Mouse (Mus musculus): Measurements from ENCODE around the gene Lamc3. TPM values are rescaled to one million over a fixed set of nuclear protein-coding genes. Genes with fewer than 3 reads are reported as not detected.
A peak's percentile ranks its signal among the peaks of the same experiment; 100 is the strongest.

The Lamc3 gene
- polyA plus RNA-seq (2015; fragmentation: Nextera tagmentation; extraction: Ambion mirVana) = 2.6 and 3.9 TPM in 2 replicates

- 5% methylated on average over 26 of the region's 26 CpGs for WGBS
- Histone ChIP-seq H3K36me3 (no peaks in the 10 kb centered on the region), H3K27ac (no peak within 1 kb of the TSS), H3K27me3 (peaks cover 84% of the 10 kb centered on the region), H3K9me3 (no peaks in the 10 kb centered on the region), H3K4me3 (peak within 1 kb of the TSS; percentile 40), H3K9ac (peak within 1 kb of the TSS; percentile 61), H3K4me1 (peaks cover 12% of the 10 kb centered on the region), H3K4me2 (peak within 1 kb of the TSS; percentile 58)
- 0 out of 2 replicates have a peak, but pooled peaks have one; percentile 52 for ATAC-seq (ENCODE audit: insufficient number of reproducible peaks, insufficient read depth, low FRiP score, low TSS enrichment, low read depth)
Measured at GRCm38 (mm10) chr2:31887030-31887429, at the start of gene Lamc3. TSS of gene Lamc3 (plus strand) at chr2:31887291.

DNA sequence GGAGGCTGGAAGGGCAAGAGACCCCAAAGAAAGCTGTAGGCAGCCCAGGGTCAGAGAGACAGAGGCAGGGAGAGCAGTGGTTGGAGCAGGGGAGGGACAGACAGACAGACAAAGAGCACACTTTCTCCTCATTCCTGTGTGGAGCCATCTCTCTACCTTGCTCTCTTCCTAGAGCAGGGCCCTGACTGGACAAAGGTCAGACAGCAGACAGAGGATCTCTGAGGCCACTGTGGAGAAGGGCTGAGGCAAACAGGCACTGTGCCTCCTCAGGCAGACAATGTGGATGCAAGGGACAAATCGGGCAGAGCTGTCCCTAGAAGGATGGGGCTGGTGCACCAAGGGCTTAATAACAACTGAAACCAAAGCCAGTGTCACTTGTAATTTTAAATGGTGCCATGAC lies 48.2 kb upstream of the Lamc3 start:
- Histone ChIP-seq H3K27me3 (peaks cover 49% of the 10 kb centered on the region), H3K4me1 (peaks cover 7% of the 10 kb centered on the region; the same call in 1 of the 2 replicates), H3K27ac (no peak overlapping the region), H3K9ac (no peak overlapping the region), H3K36me3 (no peaks in the 10 kb centered on the region), H3K4me2 (no peak overlapping the region), H3K9me3 (no peaks in the 10 kb centered on the region), H3K4me3 (no peak overlapping the region)
- no peak for ATAC-seq (ENCODE audit: insufficient number of reproducible peaks, insufficient read depth, low FRiP score, low TSS enrichment, low read depth)
- 41% methylated on average over 1 of the region's 1 CpGs for WGBS

DNA sequence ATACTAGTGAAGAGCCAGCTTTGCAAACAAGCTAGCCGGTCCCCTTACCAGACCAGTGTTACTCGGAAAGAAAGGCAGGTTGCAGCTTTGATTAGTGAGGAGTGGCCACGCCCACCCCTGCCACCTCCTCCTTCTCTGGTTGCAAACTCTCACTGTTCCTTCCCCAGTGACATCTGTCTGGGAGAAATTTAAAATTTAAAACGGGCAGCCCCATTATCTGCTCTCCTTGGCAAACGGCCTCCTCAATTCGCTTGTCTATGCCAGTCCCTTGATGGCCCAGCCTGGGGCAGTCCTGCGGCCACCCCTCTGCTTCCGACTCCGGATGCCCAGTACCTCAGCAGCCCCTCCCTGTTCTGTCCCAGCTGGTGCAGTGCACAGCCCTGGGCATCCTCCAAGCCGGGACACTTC lies 42.4 kb upstream of the Lamc3 start:
- Histone ChIP-seq H3K4me2 (peak overlapping the region; percentile 98), H3K9me3 (no peaks in the 10 kb centered on the region), H3K4me3 (peak overlapping the region; percentile 59; the same call in 1 of the 2 replicates), H3K27me3 (peaks cover 77% of the 10 kb centered on the region), H3K4me1 (peaks cover 25% of the 10 kb centered on the region), H3K27ac (no peak overlapping the region), H3K9ac (no peak overlapping the region), H3K36me3 (no peaks in the 10 kb centered on the region)
- WGBS = 5% methylated on average over 10 of the region's 10 CpGs
- no peak for ATAC-seq (ENCODE audit: insufficient number of reproducible peaks, insufficient read depth, low FRiP score, low TSS enrichment, low read depth)

DNA sequence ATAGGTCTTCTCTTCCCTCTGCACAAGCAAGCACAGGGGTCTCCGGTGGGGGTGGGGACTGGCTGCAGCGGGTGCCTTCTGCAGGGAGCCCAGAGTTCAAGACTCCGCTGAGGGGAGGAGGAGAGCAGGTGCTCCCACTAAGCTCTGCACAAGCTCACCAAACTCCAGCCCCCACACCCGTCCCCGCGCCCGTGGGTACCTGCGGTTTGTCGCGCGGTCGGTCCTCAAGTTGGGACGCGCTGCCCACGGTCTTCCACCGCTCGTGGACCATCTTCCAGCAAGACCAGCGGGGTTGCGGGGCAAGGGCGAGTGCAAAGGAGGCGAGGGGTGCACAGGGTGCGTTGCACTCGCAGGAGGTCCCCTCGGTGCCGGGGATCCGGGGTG lies 41.6 kb upstream of the Lamc3 start:
- Histone ChIP-seq H3K9me3 (no peaks in the 10 kb centered on the region), H3K27me3 (peaks cover 70% of the 10 kb centered on the region), H3K27ac (no peak overlapping the region), H3K4me2 (peak overlapping the region; percentile 98), H3K4me3 (peak overlapping the region; percentile 59), H3K4me1 (peaks cover 25% of the 10 kb centered on the region), H3K9ac (peak overlapping the region; percentile 72), H3K36me3 (no peaks in the 10 kb centered on the region)
- 2% methylated on average over 25 of the region's 26 CpGs for WGBS
- no peak for ATAC-seq (ENCODE audit: insufficient number of reproducible peaks, insufficient read depth, low FRiP score, low TSS enrichment, low read depth)

- ATAC-seq (ENCODE audit: insufficient number of reproducible peaks, insufficient read depth, low FRiP score, low TSS enrichment, low read depth) = no peak
- Histone ChIP-seq H3K36me3 (no peaks in the 10 kb centered on the region), H3K9ac (peak within 1 kb of the TSS; percentile 72), H3K4me2 (peak within 1 kb of the TSS; percentile 98), H3K4me3 (peak within 1 kb of the TSS; percentile 59), H3K27me3 (peaks cover 65% of the 10 kb centered on the region), H3K9me3 (no peaks in the 10 kb centered on the region), H3K27ac (no peak within 1 kb of the TSS), H3K4me1 (peaks cover 25% of the 10 kb centered on the region)
- WGBS = under 1% methylated on average over 87 of the region's 88 CpGs
Measured at GRCm38 (mm10) chr2:31845896-31846691, 41.0 kb upstream of the Lamc3 start, which contains the start of gene Fibcd1. TSS of gene Fibcd1 (minus strand) at chr2:31846005.

DNA sequence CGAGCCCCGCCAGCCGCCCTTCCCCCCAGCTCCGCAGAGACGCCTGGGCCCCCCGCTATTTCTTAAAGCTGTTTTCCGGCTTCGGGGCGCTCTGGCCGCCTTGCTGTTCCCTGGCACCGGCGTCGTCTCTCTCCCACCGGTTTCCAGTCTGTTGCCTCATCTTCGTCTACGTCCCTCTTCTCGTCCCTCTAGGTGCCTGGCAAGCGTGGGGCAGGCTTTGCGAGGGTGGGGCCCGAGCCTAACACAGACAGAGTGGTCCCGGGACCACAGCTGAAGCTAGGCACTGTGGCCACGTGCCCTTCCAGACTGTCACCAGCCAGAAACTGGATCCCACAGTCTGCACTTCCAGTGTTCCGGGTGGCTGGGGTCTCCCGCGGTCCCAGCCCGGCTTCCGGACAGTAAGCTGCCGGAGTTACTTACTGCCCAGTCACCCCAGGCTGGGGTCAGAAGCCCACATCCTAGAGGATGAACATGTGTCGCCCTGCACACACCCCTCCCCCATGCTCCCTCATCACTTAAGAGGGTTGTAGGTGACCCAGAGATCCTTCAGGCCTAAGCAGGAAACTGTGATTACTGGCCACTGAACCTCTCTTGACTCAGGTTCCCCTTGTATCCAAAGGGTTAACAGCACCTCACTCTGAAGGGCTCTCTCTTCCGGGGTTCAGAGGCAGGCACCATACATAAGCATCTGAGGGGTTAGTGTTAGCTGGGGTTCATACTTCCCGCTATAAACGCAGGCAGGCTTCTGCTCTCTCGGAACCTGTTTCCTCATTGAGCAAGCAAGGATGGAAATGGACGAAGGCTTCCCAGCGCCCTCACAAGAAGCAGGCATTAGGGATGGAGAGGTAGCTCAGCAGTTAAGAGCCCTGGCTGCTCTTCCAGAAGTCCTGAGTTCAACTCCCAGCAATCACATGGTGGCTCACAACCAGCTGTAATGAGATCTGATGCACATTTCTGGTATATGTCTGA lies 40.1 kb upstream of the Lamc3 start:
- H3K9ac ChIP-seq = peak overlapping the region; percentile 72
- H3K4me3 ChIP-seq = peak overlapping the region; percentile 59
- H3K36me3 ChIP-seq = no peaks in the 10 kb centered on the region
- H3K4me1 ChIP-seq = peaks cover 25% of the 10 kb centered on the region
- no peak for ATAC-seq (ENCODE audit: insufficient number of reproducible peaks, insufficient read depth, low FRiP score, low TSS enrichment, low read depth)
- H3K27me3 ChIP-seq = peaks cover 59% of the 10 kb centered on the region
- no peak overlapping the region for H3K27ac ChIP-seq
- 2% methylated on average over 35 of the region's 35 CpGs for WGBS
- H3K9me3 ChIP-seq = no peaks in the 10 kb centered on the region
- H3K4me2 ChIP-seq = peak overlapping the region; percentile 98

DNA sequence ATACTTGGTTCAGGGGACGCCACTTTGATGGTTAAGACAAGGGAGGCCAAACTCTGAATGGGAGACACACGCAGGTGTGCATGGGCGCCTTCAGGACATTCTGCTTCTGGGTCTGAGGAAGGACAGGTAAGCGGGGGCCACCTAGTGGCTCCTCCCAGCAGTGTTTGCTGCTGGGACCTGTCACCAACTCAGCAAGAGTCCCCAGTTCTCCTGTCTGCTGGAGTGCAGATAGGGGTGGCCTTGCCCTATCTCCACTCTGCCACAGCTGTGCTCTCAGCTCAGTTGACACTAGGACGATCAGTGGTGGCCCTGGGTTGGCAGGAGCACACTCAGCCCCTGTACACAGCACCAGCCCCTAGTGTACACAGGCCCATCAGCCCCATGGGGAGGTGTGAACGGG lies 39.2 kb upstream of the Lamc3 start:
- Histone ChIP-seq H3K9me3 (no peaks in the 10 kb centered on the region), H3K4me2 (no peak overlapping the region), H3K36me3 (no peaks in the 10 kb centered on the region), H3K9ac (no peak overlapping the region), H3K4me1 (peaks cover 25% of the 10 kb centered on the region), H3K27me3 (peaks cover 53% of the 10 kb centered on the region), H3K4me3 (no peak overlapping the region), H3K27ac (no peak overlapping the region)
- WGBS = 24% methylated on average over 6 of the region's 6 CpGs
- no peak for ATAC-seq (ENCODE audit: insufficient number of reproducible peaks, insufficient read depth, low FRiP score, low TSS enrichment, low read depth)

- Histone ChIP-seq H3K9ac (no peak overlapping the region), H3K4me3 (no peak overlapping the region), H3K27ac (no peak overlapping the region), H3K36me3 (no peaks in the 10 kb centered on the region), H3K4me2 (no peak overlapping the region), H3K27me3 (peaks cover 30% of the 10 kb centered on the region), H3K9me3 (no peaks in the 10 kb centered on the region), H3K4me1 (peaks cover 23% of the 10 kb centered on the region)
- no peak for ATAC-seq (ENCODE audit: insufficient number of reproducible peaks, insufficient read depth, low FRiP score, low TSS enrichment, low read depth)
- 25% methylated on average over 12 of the region's 12 CpGs for WGBS
Measured at GRCm38 (mm10) chr2:31850141-31850540, 37.0 kb upstream of the Lamc3 start.

DNA sequence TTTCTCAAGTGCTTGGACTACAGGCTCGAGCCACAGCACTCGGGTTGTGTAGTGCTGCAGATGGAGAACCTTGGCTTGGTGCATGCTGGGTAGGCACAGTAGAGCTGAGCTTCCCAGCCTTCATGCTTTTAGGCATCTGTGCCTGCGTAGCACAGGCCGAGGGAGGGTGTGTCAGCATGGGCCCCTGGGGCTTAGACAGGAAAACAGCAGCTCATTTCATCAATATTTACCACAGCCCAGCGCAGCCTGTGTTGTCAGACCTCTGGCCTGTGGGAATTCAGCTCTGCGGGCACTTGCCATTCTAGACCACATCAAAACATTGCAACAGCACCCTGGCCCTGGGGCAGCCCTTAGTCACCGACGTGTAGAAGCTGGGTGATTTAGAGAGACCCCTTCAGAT lies 31.1 kb upstream of the Lamc3 start:
- Histone ChIP-seq H3K4me1 (peaks cover 37% of the 10 kb centered on the region), H3K4me3 (no peak overlapping the region), H3K4me2 (no peak overlapping the region), H3K27ac (no peak overlapping the region), H3K27me3 (peaks cover 14% of the 10 kb centered on the region; the same call in 1 of the 2 replicates), H3K9me3 (no peaks in the 10 kb centered on the region), H3K36me3 (no peaks in the 10 kb centered on the region), H3K9ac (no peak overlapping the region)
- ATAC-seq (ENCODE audit: insufficient number of reproducible peaks, insufficient read depth, low FRiP score, low TSS enrichment, low read depth) = no peak
- 63% methylated on average over 8 of the region's 8 CpGs for WGBS

- Histone ChIP-seq H3K4me2 (no peak overlapping the region), H3K9ac (no peak overlapping the region), H3K36me3 (no peaks in the 10 kb centered on the region), H3K4me1 (peaks cover 37% of the 10 kb centered on the region), H3K9me3 (no peaks in the 10 kb centered on the region), H3K4me3 (no peak overlapping the region), H3K27ac (no peak overlapping the region), H3K27me3 (peaks cover 14% of the 10 kb centered on the region; the same call in 1 of the 2 replicates)
- ATAC-seq (ENCODE audit: insufficient number of reproducible peaks, insufficient read depth, low FRiP score, low TSS enrichment, low read depth) = no peak
- 64% methylated on average over 6 of the region's 6 CpGs for WGBS
Measured at GRCm38 (mm10) chr2:31857180-31857579, 29.9 kb upstream of the Lamc3 start.

DNA sequence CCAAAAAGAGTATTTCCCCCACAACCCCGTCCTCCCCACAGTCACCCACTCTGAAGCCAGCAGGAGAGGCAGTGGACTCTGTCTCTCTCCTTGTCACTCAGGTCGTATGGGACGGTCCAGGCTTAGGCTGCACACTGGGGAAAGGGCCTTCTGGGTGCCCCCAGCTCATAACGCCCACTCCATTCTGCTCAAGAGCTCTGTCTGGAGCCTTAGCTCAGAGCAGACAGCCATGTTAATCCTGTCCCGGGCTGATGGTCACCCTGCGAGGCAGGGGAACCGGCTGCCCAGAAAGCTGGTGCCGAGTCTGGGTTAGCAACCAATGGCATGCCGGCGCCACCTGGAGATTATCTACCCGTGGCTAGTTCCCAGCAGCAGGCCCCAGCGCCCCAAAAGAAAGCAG lies 28.6 kb upstream of the Lamc3 start:
- no peak overlapping the region for H3K9ac ChIP-seq
- no peaks in the 10 kb centered on the region for H3K36me3 ChIP-seq
- no peak for ATAC-seq (ENCODE audit: insufficient number of reproducible peaks, insufficient read depth, low FRiP score, low TSS enrichment, low read depth)
- no peak overlapping the region for H3K4me2 ChIP-seq
- H3K4me3 ChIP-seq = no peak overlapping the region
- peaks cover 37% of the 10 kb centered on the region for H3K4me1 ChIP-seq
- H3K9me3 ChIP-seq = no peaks in the 10 kb centered on the region
- WGBS = 19% methylated on average over 12 of the region's 12 CpGs
- peaks cover 14% of the 10 kb centered on the region; the same call in 1 of the 2 replicates for H3K27me3 ChIP-seq
- no peak overlapping the region for H3K27ac ChIP-seq
